Mouse (Mus musculus) cerebellum, adult 2 months (tissue): Measurements from ENCODE around the gene Srpr.

Experiments used
- CTCF ChIP-seq: fragments of 200-500 bp; IDR thresholded peaks from 2 replicates; pipeline ENCODE4 v1.5.1; 2011; ENCODE audit warnings: low read depth, mild to moderate bottlenecking, control low read depth, low read length, moderate library complexity, borderline replicate concordance; ENCODE audit not compliant: insufficient read depth
- POLR2A ChIP-seq: fragments of 200-500 bp; IDR thresholded peaks from 2 replicates; pipeline ENCODE4 v1.6.1; 2011; ENCODE audit warnings: low read length, control low read depth, borderline replicate concordance; ENCODE audit not compliant: insufficient read depth

DNA sequence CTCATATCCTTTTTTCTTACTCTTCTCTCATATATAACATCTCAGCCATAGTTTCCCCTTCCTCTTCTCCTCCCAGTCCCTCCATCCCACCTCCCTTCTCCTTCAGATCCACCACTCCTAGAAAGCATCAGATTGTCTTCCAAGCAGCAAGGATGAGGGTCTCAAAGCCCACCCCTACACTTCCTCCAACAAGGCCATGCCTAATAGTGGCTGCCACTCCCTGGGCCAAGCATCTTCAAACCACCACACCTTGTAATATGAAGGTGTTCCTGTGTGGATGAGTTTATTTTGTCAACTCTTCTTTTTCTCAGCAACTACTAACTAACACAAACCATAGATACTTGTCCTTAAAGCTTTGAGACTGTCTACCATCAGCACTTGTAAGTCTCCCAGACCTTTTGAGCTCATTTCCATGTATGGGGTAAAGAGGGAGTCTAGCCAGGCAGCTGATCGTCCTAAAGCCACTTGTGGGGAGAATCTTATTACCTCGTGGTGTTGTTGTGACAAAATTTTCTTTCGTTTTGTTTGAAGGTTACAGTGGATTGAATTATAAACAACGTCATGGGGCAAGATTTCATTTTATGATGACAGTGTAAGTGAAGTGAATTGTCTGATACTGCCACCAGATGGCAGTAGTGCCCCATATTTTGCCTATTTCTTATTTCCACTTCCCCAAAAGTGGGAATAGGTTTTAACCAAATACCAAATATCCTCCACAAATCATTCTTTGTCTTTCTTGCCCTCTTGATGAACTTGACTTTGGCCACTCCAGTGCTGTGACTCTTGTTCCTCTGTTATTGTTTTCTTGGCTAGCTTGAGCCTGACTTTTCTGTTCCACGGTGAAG, 82.3 kb downstream of the Srpr start:
- TF ChIP-seq POLR2A, result no peak
- TF ChIP-seq CTCF, result peak; percentile 51; the same call in 1 of the 2 replicates
